Mouse (Mus musculus) embryonic facial prominence, embryonic 10.5 days (tissue): Measurements from ENCODE around the gene Wnk1. TPM values are rescaled to one million over a fixed set of nuclear protein-coding genes. Genes with fewer than 3 reads are reported as not detected.

Experiments used
- microRNA counts: library from miRNA; unstranded; fragments of <30 nt; microRNA quantifications from one replicate; lab custom pipeline; 2017
- microRNA-seq: library from miRNA; unstranded; fragments of <30 nt; microRNA quantifications from one replicate; pipeline ENCODE4, GENCODE M21; 2017
- polyA plus RNA-seq: library from polyadenylated mRNA; unstranded; fragments of >200 nt; fragmentation: Nextera tagmentation; extraction: Ambion mirVana; gene quantifications from 2 replicates; pipeline ENCODE4 v1.2.1, GENCODE M21; 2016

Wnk1 gene
- polyA plus RNA-seq, 1 experiment from 2014 or later: 49.5 TPM

MicroRNAs encoded within 50 kb of the gene (microRNA counts, 519-probe panel; counts per million panel counts)
- microRNA mmu-miR-706 (lab: Ali Mortazavi, UCI): 188 counts per million, percentile 57 among the panel's probes with 10 or more counts

Small RNA genes lying within 50 kb of the gene (microRNA-seq; reads per million reads assigned to microRNA genes)
- not detected for gene Mir706

Other genes starting within 250 kb of the Wnk1 start
- 24.9 and 25.2 TPM in 2 replicates for gene Erc1, start 190.5 kb downstream of the Wnk1 start, polyA plus RNA-seq
- 23.7 and 24.0 TPM in 2 replicates for gene Rad52, start 136.0 kb downstream of the Wnk1 start, polyA plus RNA-seq
- gene Ninj2, start 54.7 kb upstream of the Wnk1 start, polyA plus RNA-seq: not detected in 2 replicates